Mouse (Mus musculus): ENCODE data around the gene Gbp5.

DNA sequence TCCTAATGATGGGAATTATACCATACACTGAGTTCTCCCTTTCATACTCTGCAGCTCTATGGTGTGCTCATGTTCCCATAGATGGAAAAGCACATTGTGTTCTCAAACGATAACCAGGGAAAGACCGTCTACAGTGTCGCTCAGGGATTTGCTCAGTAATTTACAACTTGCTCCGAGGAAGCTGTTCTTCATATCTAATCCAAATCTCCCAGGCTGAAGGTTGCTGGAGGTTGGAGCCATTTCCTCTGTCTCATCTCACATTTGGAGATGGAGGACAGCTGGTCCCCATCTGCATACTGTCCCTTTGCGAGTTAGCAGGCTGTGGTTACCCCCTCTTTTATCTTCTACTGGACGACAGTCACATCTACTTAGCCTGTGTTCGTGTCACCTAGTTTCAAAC, 34.5 kb upstream of the Gbp5 start:
- no peak for TF ChIP-seq POLR2A (IDR thresholded peaks at IDR 0.05; ENCODE audit: extremely low read depth, insufficient read depth, low read length)
- no peak for TF ChIP-seq CTCF (IDR thresholded peaks at IDR 0.05; ENCODE audit: extremely low read depth, insufficient read depth, low read length)
